Mouse (Mus musculus) NIH3T3 (cell line): ENCODE data around the gene Arhgap17.

Experiments
- DNase-seq: peaks from one replicate; pipeline ENCODE4 v3.0.0-alpha.2; 2012; ENCODE audit warnings: low read depth

The Arhgap17 gene

GRCm38 (mm10) chr7:123368778-123369746 is 653 bp downstream of the Arhgap17 start:
- DNase-seq, result peak; percentile 60

DNA sequence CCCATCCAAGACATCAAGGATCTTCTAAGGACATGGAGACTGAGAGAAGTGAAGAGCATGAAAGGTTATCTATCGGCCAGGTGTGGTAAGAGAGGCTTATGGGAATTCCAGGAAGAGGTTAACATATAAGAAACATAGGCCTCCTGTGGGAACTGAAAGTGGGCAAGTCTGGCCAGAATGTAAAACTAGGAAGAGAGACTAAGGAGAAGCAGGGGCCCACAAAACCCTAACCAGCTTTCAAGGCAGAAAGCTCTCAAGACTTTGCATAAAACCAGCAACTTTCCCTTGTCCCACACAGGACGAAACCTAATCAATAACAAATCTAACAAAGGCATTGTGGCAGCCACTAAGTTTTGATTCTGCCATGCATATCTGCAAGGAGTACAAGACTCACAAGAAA is 1.5 kb downstream of the Arhgap17 start:
- DNase-seq, result no peak

DNA sequence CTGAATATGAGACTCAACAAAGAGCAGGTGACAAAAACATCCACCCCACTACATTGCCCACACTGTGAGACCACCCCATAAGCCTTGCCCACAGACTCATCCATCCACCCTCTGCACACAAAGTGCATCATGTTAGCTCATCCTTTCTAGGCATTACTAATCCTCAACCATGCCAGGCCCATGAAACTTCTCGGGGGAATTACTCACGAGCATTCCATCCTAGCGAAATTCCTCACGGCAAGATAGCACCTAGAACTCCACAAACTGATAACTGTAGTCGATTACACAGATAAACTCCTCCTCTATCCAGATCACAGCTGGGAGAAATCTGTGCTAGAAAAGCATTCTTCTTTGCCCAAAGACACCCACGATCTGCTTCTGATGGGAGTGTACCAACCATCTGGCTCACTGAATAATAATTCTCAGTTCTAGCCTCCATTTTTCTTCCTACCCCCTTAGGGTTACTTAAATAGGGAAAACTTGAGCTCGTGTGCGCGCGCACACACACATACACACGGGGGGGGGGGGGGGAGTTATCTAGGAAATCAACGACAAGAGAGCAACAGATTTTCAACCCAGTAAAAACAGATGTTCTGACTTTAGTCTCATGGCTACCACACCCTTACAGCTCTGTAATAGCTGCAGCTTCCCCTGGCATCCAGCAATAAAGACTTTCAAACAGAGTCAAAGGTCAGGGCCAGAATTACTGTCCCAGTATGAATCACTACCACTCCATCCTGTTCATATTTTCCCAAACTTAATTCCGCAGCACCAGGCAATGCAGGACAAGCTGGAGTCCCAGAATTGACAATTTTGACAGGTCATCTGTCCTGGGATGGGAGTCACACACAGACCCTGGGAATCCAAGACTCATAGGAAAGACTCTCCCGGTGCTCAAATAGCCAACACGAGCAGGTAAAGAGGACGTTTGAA is 2.2 kb downstream of the Arhgap17 start:
- DNase-seq, result peak; percentile 46

DNA sequence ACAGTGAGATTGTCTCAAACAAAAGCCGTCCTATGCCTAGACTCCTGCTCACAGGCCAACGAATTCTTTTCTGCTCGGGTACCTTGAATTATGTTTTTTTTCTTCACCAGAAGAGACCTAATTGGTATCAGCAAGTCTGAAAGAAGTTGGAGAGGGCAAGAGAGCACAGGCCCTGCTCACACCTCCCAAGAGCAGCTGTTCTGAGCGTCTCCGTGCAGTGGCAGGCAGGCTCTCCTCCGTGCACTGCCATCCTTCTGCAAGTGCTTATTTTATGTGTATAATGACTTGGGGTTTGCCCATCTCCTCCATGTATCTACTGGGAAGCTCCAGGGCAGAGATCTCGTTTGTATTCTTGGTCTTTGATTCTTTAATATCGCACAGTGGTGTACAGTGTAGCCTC is 2.9 kb downstream of the Arhgap17 start:
- no peak for DNase-seq

- no peak for DNase-seq
Observed at GRCm38 (mm10) chr7:123365876-123366741, 3.6 kb downstream of the Arhgap17 start.

DNA sequence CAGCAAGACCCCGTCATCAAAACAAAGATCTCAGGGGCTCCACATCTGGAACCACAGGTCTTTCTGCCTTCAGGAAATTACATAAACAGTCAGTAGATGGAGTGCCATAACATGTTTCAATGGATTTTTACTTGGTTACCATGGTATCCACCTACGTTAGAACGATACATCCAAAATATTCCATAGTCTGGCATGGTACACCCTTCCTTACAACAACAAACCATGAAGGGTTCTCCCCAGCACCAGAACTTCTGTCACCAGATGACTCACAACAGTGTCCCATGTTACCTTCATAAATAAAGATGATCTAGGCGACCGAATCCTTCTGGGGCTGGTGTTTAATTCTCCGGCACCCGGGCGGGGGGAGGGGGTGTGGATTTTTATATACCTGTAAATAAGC is 5.7 kb downstream of the Arhgap17 start:
- no peak for DNase-seq

GRCm38 (mm10) chr7:123362806-123363205 is 6.9 kb downstream of the Arhgap17 start:
- peak; percentile 29 for DNase-seq

GRCm38 (mm10) chr7:123361229-123361980 is 8.3 kb downstream of the Arhgap17 start:
- DNase-seq, result no peak

DNA sequence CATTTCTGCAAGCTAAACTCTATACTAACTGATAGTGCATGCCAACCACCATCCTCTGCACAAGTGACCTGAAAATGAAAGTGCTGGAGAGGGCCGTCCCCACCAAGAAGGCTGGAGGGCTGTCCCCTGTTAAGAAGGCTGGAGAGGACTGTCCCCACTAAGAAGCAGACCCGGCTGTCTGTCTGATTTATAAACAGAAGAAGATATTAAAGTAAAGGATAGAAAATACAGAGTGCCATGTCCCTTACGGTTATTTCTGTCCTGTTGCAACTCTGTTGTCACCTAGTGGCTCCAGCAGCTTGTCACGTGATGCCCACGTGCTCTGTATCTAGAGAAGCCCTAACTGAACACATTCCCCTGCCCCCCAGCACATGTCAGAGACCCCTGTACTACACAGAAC is 9.5 kb downstream of the Arhgap17 start:
- no peak for DNase-seq

GRCm38 (mm10) chr7:123359101-123359500 is 10.6 kb downstream of the Arhgap17 start:
- no peak for DNase-seq

GRCm38 (mm10) chr7:123356158-123356557 is 13.6 kb downstream of the Arhgap17 start:
- DNase-seq, result no peak

- no peak for DNase-seq
Observed at GRCm38 (mm10) chr7:123354851-123355250, 14.9 kb downstream of the Arhgap17 start.

- no peak for DNase-seq
Observed at GRCm38 (mm10) chr7:123354392-123354791, 15.3 kb downstream of the Arhgap17 start.

DNA sequence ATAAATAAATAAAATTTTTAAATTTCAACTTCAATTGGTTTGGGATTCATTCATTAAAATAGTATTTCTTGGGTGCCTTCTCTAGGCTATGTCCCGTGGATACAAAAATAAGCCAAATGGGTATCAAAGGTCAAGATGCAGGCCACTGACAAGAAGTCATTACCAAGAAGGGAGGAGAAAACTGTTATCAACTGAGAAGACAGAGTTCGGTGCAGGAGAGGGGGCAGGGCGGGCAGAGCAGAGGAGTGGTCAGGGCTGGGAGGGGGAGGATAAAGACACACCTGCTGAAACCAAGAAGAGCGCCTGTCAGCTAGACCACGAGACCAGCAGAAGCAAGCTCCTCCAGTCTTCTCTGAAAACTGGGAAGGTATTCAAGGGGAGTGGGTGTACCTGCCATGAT is 15.8 kb downstream of the Arhgap17 start:
- DNase-seq, result no peak

GRCm38 (mm10) chr7:123353081-123353480 is 16.6 kb downstream of the Arhgap17 start:
- no peak for DNase-seq

DNA sequence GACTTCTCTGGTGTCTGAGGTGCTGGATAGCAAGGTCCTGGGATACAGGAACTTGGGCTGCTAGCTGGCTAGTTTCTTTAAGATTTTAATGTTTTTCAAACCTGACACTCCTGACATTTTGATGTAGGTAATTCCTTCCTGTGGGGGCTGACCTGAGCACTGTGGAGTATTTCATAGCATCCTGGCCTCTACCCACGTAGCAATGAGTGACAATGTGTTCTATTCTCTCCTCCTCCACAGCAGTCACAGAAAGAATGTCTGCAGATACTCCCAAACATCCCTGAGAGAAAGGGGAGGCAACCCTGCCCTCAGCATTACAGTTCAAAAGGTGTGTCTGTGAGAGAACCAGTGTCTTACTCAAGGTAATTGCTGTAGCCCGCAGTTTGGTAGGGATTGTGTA is 19.5 kb downstream of the Arhgap17 start:
- no peak for DNase-seq

DNA sequence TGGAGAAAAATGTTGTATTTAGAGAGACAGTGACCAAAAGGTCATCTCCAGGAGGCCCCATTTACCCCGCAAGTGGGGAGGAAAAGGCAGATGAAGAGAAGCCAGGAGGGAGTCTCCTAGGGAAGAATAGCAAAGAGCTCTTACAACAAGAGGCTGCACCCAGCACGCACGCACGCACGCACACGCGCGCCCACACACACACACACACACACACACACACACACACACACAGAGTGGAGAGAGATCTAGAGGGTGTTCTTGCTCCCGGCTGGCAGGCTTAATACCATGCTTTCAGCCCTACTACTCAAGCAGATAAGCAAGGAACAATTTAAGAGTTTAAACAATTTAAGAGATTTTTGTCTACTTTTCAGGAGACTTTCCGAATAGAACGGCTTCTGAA is 19.9 kb downstream of the Arhgap17 start:
- no peak for DNase-seq

- DNase-seq, result peak; percentile 35
Observed at GRCm38 (mm10) chr7:123346631-123347290, 23.0 kb downstream of the Arhgap17 start.

GRCm38 (mm10) chr7:123345041-123345544 is 24.6 kb downstream of the Arhgap17 start:
- no peak for DNase-seq
